Mouse (Mus musculus): Measurements from ENCODE around the gene Stx18. TPM values are rescaled to one million over a fixed set of nuclear protein-coding genes. Genes with fewer than 3 reads are reported as not detected.
A peak's percentile ranks its signal among the peaks of the same experiment; 100 is the strongest.

The Stx18 gene
- polyA plus RNA-seq, 1 experiment: 31.6 TPM

- no peak for TF ChIP-seq CTCF (IDR thresholded peaks at IDR 0.05; ENCODE audit: control insufficient read depth, insufficient read depth, insufficient replicate concordance, low read depth, low read length)
- TF ChIP-seq POLR2A (IDR thresholded peaks at IDR 0.05; ENCODE audit: control insufficient read depth, low read depth, low read length): no peak
- Histone ChIP-seq H3K27ac (ENCODE audit: control insufficient read depth, insufficient read depth, low read depth, low read length) (no peak overlapping the region), H3K36me3 (ENCODE audit: control insufficient read depth, insufficient read depth, low read length) (no peaks in the 10 kb centered on the region; the same call in 1 of the 2 replicates), H3K4me3 (ENCODE audit: control insufficient read depth, low read depth, low read length) (no peak overlapping the region), H3K27me3 (ENCODE audit: control insufficient read depth, insufficient read depth, low read length) (no peaks in the 10 kb centered on the region), H3K4me1 (ENCODE audit: control insufficient read depth, insufficient read depth, low read length) (peaks cover 15% of the 10 kb centered on the region)
Measured at GRCm38 (mm10) chr5:38157481-38158020, 119.0 kb downstream of the Stx18 start.

GRCm38 (mm10) chr5:38158501-38158946, 120.0 kb downstream of the Stx18 start:
- Histone ChIP-seq H3K4me1 (ENCODE audit: control insufficient read depth, insufficient read depth, low read length) (peaks cover 15% of the 10 kb centered on the region), H3K27me3 (ENCODE audit: control insufficient read depth, insufficient read depth, low read length) (no peaks in the 10 kb centered on the region), H3K36me3 (ENCODE audit: control insufficient read depth, insufficient read depth, low read length) (no peaks in the 10 kb centered on the region; the same call in 1 of the 2 replicates), H3K4me3 (ENCODE audit: control insufficient read depth, low read depth, low read length) (peak overlapping the region; percentile 90), H3K27ac (ENCODE audit: control insufficient read depth, insufficient read depth, low read depth, low read length) (no peak overlapping the region)
- TF ChIP-seq POLR2A (IDR thresholded peaks at IDR 0.05; ENCODE audit: control insufficient read depth, low read depth, low read length) (no peak), CTCF (IDR thresholded peaks at IDR 0.05; ENCODE audit: control insufficient read depth, insufficient read depth, insufficient replicate concordance, low read depth, low read length) (no peak)

- peaks cover 15% of the 10 kb centered on the region for H3K4me1 ChIP-seq (ENCODE audit: control insufficient read depth, insufficient read depth, low read length)
- no peak overlapping the region for H3K27ac ChIP-seq (ENCODE audit: control insufficient read depth, insufficient read depth, low read depth, low read length)
- TF ChIP-seq POLR2A (IDR thresholded peaks at IDR 0.05; ENCODE audit: control insufficient read depth, low read depth, low read length) (no peak), CTCF (IDR thresholded peaks at IDR 0.05; ENCODE audit: control insufficient read depth, insufficient read depth, insufficient replicate concordance, low read depth, low read length) (no peak)
- H3K27me3 ChIP-seq (ENCODE audit: control insufficient read depth, insufficient read depth, low read length): no peaks in the 10 kb centered on the region
- peak overlapping the region; percentile 90 for H3K4me3 ChIP-seq (ENCODE audit: control insufficient read depth, low read depth, low read length)
- no peaks in the 10 kb centered on the region; the same call in 1 of the 2 replicates for H3K36me3 ChIP-seq (ENCODE audit: control insufficient read depth, insufficient read depth, low read length)
Measured at GRCm38 (mm10) chr5:38158947-38159633, 120.5 kb downstream of the Stx18 start.

GRCm38 (mm10) chr5:38159634-38160413, 121.3 kb downstream of the Stx18 start, which contains the start of gene Nsg1:
Gene Nsg1 (minus strand): TSS chr5:38159907.
- TF ChIP-seq CTCF (IDR thresholded peaks at IDR 0.05; ENCODE audit: control insufficient read depth, insufficient read depth, insufficient replicate concordance, low read depth, low read length): no peak
- no peak for TF ChIP-seq POLR2A (IDR thresholded peaks at IDR 0.05; ENCODE audit: control insufficient read depth, low read depth, low read length)
- Histone ChIP-seq H3K27me3 (ENCODE audit: control insufficient read depth, insufficient read depth, low read length) (no peaks in the 10 kb centered on the region), H3K4me1 (ENCODE audit: control insufficient read depth, insufficient read depth, low read length) (peaks cover 15% of the 10 kb centered on the region), H3K27ac (ENCODE audit: control insufficient read depth, insufficient read depth, low read depth, low read length) (no peak within 1 kb of the TSS), H3K4me3 (ENCODE audit: control insufficient read depth, low read depth, low read length) (peak within 1 kb of the TSS; percentile 90), H3K36me3 (ENCODE audit: control insufficient read depth, insufficient read depth, low read length) (no peaks in the 10 kb centered on the region; the same call in 1 of the 2 replicates)

- Histone ChIP-seq H3K4me1 (ENCODE audit: control insufficient read depth, insufficient read depth, low read length) (no peaks in the 10 kb centered on the region), H3K27ac (ENCODE audit: control insufficient read depth, insufficient read depth, low read depth, low read length) (no peak overlapping the region)
- TF ChIP-seq POLR2A (IDR thresholded peaks at IDR 0.05; ENCODE audit: control insufficient read depth, low read depth, low read length): no peak
- no peak for TF ChIP-seq CTCF (IDR thresholded peaks at IDR 0.05; ENCODE audit: control insufficient read depth, insufficient read depth, insufficient replicate concordance, low read depth, low read length)
Measured at GRCm38 (mm10) chr5:38168497-38168896, 130.0 kb downstream of the Stx18 start.

GRCm38 (mm10) chr5:38173766-38174165, 135.2 kb downstream of the Stx18 start:
- Histone ChIP-seq H3K27me3 (ENCODE audit: control insufficient read depth, insufficient read depth, low read length) (no peaks in the 10 kb centered on the region), H3K36me3 (ENCODE audit: control insufficient read depth, insufficient read depth, low read length) (no peaks in the 10 kb centered on the region), H3K4me1 (ENCODE audit: control insufficient read depth, insufficient read depth, low read length) (peaks cover 2% of the 10 kb centered on the region; the same call in 1 of the 2 replicates), H3K4me3 (ENCODE audit: control insufficient read depth, low read depth, low read length) (no peak overlapping the region), H3K27ac (ENCODE audit: control insufficient read depth, insufficient read depth, low read depth, low read length) (no peak overlapping the region)
- TF ChIP-seq POLR2A (IDR thresholded peaks at IDR 0.05; ENCODE audit: control insufficient read depth, low read depth, low read length) (no peak), CTCF (IDR thresholded peaks at IDR 0.05; ENCODE audit: control insufficient read depth, insufficient read depth, insufficient replicate concordance, low read depth, low read length) (no peak)

More at GRCm38 (mm10) chr5:38168497-38168896, 130.0 kb downstream of the Stx18 start:
- H3K27me3 ChIP-seq (ENCODE audit: control insufficient read depth, insufficient read depth, low read length): no peaks in the 10 kb centered on the region
- no peak overlapping the region for H3K4me3 ChIP-seq (ENCODE audit: control insufficient read depth, low read depth, low read length)
- no peaks in the 10 kb centered on the region for H3K36me3 ChIP-seq (ENCODE audit: control insufficient read depth, insufficient read depth, low read length)

Data from testis, adult 2 months (tissue).